Mouse (Mus musculus) v-Abl transformed pro-B cells (cell line): ENCODE results near the gene Klhl8.

Experiments used
- in situ Hi-C, 2 experiments: fragments of 400-800 bp; cut with MboI; formaldehyde crosslinking; loops; one replicate each; pipeline ENCODE4 v1.15.1; 2025; ENCODE audit not compliant: unreplicated experiment in 2 of 2

Klhl8 gene

DNA sequence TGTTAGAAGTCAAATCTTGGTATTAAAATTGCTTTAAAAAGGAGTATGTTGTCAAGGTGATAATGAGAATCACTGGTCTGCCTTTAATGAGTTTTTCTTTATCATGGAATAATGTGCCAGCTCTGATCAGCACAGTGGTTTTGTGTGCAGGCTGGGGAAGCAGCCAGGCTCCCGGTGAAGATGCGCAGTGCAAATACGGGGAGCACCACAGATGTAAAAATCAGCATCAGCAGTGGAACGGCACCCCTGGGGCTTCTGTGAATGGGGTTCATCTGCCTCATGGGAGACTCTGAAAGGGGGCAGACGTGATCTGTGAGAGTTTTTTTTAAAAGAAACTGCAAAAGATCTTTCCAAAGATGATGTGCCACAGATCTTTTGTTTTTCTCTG is 56.3 kb downstream of the Klhl8 start:
- in situ Hi-C loops: loop anchor here (5.0 kb wide), 2 partner anchors 72 to 182 kb away; no protein-coding TSS in a partner anchor

- in situ Hi-C loops: loop anchor here in 1 of 2 experiments (5.0 kb wide), 1 partner anchor 73 kb away; no protein-coding TSS in a partner anchor
Observed at GRCm38 (mm10) chr5:103854041-103854806, 56.8 kb downstream of the Klhl8 start.

- in situ Hi-C loops: loop anchor here in 1 of 2 experiments (5.0 kb wide), 1 partner anchor 74 kb away; no protein-coding TSS in a partner anchor
Observed at GRCm38 (mm10) chr5:103852756-103853549, 58.1 kb downstream of the Klhl8 start.

DNA sequence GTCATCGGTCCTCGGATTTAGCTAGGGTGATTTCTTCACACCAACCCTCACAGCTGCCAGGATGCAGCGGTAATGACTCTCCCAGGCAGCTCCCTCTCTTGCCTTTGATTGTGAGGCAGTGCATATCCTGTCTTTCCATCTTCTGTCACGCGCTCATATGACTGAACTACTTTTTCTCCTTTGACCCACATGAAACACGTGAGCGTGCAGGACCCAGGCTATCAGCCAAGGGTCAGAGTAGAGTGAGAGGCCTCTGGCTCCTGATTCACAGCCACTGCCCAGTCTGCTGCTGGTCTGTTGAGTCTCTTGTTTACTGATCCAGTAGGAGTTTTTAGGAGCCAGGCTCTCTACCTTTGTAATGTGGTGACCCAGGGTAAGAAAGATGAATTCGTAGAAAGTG is 62.5 kb downstream of the Klhl8 start:
- in situ Hi-C loops: no loop called here

GRCm38 (mm10) chr5:103846609-103847008 is 64.5 kb downstream of the Klhl8 start:
- in situ Hi-C loops: no loop called here

DNA sequence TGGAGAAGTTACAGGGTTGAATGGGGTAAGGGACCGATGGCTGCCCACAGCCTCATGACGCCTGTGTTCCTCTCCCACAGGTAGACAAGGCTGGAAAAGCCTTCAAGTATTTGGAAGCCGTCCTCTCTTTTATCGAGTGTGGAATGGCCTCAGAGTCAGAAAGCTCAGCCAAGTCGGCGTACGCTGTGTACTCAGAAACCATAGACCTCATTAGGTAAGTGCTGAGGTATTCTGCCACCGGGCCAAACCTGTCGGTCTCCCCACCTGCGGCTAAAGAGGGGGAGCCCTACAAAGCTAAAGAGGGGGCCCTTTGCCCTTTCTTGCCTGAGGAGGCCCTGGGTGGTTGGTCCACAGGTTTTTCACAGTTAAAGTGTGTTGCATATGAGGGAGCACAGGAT is 64.9 kb downstream of the Klhl8 start:
- in situ Hi-C loops: no loop called here

DNA sequence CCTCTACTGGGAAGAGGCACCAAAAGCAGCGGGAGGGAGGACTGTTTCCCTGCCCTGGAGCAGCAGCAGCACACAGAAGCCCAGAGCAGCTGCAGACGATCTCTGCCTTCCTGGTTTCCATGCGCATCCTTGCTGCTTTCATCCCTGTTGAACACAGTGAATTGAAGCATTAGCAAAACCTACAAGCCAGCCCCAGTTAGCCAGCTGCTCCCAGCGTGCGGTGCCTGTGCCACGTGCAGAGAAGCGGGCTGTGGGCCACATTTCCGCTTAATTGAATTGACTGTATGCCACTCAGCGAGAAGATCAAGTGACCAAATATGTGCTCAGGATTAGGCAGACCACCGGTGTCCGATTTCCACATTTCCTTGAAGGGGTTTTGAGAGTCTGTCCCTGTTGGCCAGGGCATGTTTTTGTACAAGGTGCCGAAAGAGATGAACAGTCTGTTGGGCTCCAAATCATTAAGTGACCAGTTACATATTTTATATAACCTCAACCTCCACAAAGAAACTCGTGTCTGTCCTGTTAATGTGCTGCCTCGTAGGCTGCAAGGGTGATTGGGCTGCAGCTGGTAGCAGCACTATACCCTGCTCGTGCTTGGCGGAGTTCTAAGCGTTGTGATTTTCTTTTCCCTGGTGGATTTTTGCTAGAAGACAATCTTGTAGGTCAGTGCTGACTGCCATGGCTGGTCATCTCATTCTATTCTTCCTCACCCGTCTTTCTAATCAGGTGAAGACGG is 65.5 kb downstream of the Klhl8 start:
- in situ Hi-C loops: no loop called here

GRCm38 (mm10) chr5:103843938-103844337 is 67.1 kb downstream of the Klhl8 start:
- in situ Hi-C loops: no loop called here

- in situ Hi-C loops: no loop called here
Observed at GRCm38 (mm10) chr5:103839265-103839626, 71.8 kb downstream of the Klhl8 start.

DNA sequence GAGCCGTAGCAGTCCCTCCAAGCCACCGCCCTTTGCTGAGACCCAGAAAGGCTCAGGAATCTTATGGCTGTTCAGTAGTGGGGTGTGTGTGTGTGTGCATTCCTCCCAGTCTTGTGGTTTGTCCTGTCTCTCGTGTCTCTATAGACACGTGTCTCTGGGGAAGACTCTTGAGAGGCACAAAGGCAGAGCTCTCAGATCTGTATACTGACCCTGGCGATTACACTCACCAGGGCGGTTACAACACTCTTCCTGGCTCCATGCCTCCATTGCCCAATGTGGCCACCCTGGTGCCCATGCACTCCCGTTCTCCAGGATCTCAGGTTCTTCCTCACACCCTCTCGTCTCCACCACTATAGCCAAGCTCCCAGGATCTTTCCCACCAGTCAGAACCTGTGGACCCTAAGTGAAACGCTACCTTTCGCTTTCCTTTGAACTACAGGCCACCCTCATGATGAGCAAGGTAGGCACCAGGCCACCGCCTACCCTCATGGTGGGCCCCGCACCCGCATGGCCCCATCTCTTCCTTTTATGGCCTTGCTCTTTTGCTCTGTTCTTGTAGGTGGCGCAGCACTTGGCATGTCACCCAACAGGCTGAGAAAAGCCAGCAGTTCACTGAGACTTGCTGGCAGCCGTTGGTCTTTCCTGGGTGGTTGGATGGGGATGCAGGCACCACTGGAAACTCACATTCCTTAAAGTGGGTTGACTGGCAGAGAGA is 72.4 kb downstream of the Klhl8 start:
- in situ Hi-C loops: no loop called here

GRCm38 (mm10) chr5:103836148-103836784 is 74.8 kb downstream of the Klhl8 start:
- in situ Hi-C loops: no loop called here

DNA sequence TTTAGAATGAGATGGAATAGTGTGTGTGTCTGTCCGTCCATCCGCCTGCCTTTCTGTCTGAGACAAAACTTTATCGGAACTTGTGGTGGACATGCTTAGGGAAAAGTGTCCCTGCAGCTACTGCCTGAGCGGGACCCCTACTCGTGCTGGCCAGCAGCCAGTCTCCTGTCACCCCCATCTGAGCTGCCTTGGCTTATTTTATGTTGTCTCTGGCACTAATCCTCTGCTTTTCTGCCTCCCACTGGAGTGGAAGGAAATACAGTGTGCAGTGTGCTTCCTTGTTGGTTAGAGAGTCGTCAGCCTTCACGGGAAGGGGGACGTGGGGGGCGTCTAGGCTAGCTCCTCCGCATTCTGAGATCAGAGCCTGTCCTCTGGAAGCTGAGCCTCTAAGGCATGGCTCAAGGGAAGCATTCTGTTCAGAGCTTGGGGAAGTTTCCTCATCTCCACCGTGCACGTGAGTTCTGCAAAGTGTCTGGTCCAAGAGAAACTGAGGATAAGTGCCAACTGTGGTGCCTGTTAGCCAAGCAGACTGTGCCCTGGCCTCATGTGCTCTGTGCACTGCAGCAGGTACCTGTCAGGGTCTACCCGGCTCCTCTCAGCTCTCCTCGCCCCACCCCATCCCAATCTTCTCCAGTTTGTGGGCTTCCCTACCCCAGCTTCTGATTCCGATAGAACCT is 75.5 kb downstream of the Klhl8 start:
- in situ Hi-C loops: no loop called here

GRCm38 (mm10) chr5:103830886-103831285 is 80.2 kb downstream of the Klhl8 start:
- in situ Hi-C loops: no loop called here

DNA sequence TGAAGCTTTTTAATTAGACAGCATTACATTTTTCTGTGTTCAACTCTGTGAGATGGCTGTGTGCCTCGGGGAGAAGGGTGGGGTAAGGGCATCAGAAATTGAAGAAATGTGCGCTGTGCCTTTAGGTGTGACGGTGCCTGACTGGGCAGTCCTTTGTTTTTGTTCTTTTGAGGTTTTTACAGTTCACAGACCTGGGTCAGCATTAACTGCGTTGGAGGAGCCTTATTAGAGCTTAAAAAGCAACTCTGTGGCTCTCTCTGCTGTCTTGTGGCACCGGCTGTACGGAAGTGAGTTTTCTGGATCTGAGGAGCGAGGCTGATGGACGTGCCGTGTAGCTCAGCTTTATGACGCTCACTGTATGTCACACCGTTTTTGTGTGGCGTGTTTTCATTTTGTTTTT is 81.9 kb downstream of the Klhl8 start:
- in situ Hi-C loops: no loop called here

DNA sequence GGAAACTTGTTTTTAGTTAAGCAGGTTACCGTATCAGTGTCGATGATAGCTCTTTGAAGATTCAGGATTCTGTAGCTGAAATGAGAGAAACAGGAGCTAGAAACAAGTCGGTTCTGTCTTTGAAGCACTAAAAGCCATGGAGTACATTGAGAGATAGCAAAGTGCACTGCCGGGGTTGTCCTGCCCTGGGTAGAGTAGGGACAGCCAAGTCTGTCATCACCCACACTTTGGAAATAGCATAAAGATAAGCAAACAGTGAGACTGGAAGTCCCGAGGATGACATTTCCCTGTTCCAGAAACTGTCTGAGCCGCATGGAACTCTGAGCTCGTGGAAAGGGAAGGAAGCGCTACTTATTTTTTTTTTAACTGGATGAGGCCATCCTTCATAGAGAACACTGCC is 82.3 kb downstream of the Klhl8 start:
- in situ Hi-C loops: no loop called here

DNA sequence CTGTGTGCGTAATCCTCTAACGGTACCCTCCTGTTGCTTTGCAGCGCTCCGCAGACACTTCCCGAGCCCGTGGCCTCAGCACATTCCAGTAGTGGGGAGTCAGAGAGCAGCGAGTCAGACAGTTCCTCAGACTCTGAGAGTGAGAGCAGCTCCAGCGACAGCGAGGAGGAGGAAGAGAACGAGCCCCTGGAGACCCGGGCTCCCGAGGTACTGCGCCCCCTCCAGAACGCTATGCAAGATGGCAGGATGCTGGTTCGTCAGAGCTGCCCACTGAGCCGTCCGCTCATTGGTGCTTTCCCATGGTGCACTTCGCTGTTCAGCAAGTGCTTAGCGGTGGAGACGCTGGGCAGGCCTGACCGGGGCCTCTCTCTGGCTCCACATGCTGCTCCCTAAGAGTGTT is 82.8 kb downstream of the Klhl8 start:
- in situ Hi-C loops: no loop called here

DNA sequence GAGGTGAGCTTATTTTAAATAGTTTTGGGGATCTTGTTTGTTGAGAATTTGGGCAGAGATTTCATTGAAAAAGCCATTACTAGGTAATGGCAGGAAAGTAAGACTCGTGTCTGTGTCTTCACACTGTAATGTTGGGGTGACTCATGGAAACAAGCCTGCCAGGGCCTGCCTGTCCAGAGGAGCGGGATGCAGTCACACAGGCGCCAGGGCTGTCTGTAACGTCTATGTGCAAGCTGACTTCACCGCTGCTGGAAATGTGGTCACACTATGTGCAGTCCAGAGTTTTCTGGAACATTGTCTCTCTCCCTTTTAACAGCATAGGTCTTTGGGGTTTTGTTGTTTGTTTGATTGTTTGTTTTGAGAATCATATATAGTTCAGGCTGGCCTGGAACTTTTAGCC is 88.1 kb downstream of the Klhl8 start:
- in situ Hi-C loops: loop anchor here (5.0 kb wide), 1 partner anchor 141 kb away; no protein-coding TSS in a partner anchor

- in situ Hi-C loops: loop anchor here (5.0 kb wide), 1 partner anchor 139 kb away; no protein-coding TSS in a partner anchor
Observed at GRCm38 (mm10) chr5:103821500-103822298, 89.4 kb downstream of the Klhl8 start.
